Mouse (Mus musculus) left cerebral cortex, postnatal 36 days (tissue): ENCODE measurements around the gene Isy1. TPM values are rescaled to one million over a fixed set of nuclear protein-coding genes. Genes with fewer than 3 reads are reported as not detected.
"Not testable (repeated sequence)": the region's sequence is repeated elsewhere in the genome, so short reads cannot be mapped to it uniquely, and the experiment has no call there.

Experiments used
- DNase-seq, 2 experiments: peaks; one replicate each; pipeline ENCODE4 v3.0.0; 2021 to 2022; ENCODE audit warnings: low spot score in 2 of 2, mixed read lengths in 1 of 2
- intact Hi-C: fragments of 180-260 bp; cut with DNase I; formaldehyde crosslinking; loops from one replicate; pipeline ENCODE4 v1.15.1; 2025
- total RNA-seq, 2 experiments: library from RNA; stranded (reverse); gene quantifications; 2 replicates each; pipeline ENCODE4 v1.2.3; 2021

The Isy1 gene
- total RNA-seq, 2 experiments from 2014 or later = 24.3 to 39.2 TPM

GRCm38 (mm10) chr6:87786621-87787020 is 52.0 kb downstream of the Isy1 start:
- intact Hi-C loops = no loop called here

GRCm38 (mm10) chr6:87784033-87784432 is 54.6 kb downstream of the Isy1 start:
- intact Hi-C loops = no loop called here

More at GRCm38 (mm10) chr6:87786621-87787020, 52.0 kb downstream of the Isy1 start:
- no peak for DNase-seq

GRCm38 (mm10) chr6:87780546-87781301 is 57.9 kb downstream of the Isy1 start:
- intact Hi-C loops = no loop called here
- DNase-seq = no peak

More at GRCm38 (mm10) chr6:87784033-87784432, 54.6 kb downstream of the Isy1 start:
- DNase-seq = no peak

- intact Hi-C loops = no loop called here
- no peak for DNase-seq
These were observed 59.1 kb downstream of the Isy1 start for GRCm38 (mm10) chr6:87779174-87780165.

GRCm38 (mm10) chr6:87778294-87779173 is 60.1 kb downstream of the Isy1 start:
- DNase-seq = no peak
- intact Hi-C loops = no loop called here

- intact Hi-C loops = no loop called here
These were observed 60.8 kb downstream of the Isy1 start, which contains the start of gene Gp9 for GRCm38 (mm10) chr6:87777842-87778241. Gene Gp9 (plus strand): TSS chr6:87778072.

GRCm38 (mm10) chr6:87776663-87777062 is 61.9 kb downstream of the Isy1 start:
- DNase-seq = no peak
- intact Hi-C loops = no loop called here

More at GRCm38 (mm10) chr6:87777842-87778241, 60.8 kb downstream of the Isy1 start, which contains the start of gene Gp9:
- no peak for DNase-seq

GRCm38 (mm10) chr6:87775588-87776245 is 62.9 kb downstream of the Isy1 start:
- DNase-seq = no peak
- intact Hi-C loops = no loop called here

- no peak for DNase-seq
- intact Hi-C loops = no loop called here
These were observed 63.7 kb downstream of the Isy1 start for GRCm38 (mm10) chr6:87774909-87775308.

GRCm38 (mm10) chr6:87774466-87774865 is 64.1 kb downstream of the Isy1 start:
- intact Hi-C loops = no loop called here
- no peak for DNase-seq

- intact Hi-C loops = no loop called here
- no peak for DNase-seq
These were observed 68.0 kb downstream of the Isy1 start for GRCm38 (mm10) chr6:87770626-87771025.

- intact Hi-C loops = loop anchor here (5.0 kb wide), 1 partner anchor 73 kb away; the partner anchor contains the start of genes Gm45140 and Isy1
- not testable (repeated sequence) for DNase-seq
These were observed 74.3 kb downstream of the Isy1 start for GRCm38 (mm10) chr6:87764296-87764695.

Other genes with a start within 250 kb of the Isy1 start
- gene Prokr1, start 248.1 kb downstream of the Isy1 start, total RNA-seq = under 1 TPM; 0.09 to 0.17 TPM
- gene Aplf, start 166.6 kb downstream of the Isy1 start, total RNA-seq = 1 to 10 TPM; 8.2 to 8.5 TPM
- gene Efcc1, start 107.9 kb downstream of the Isy1 start, total RNA-seq = 1 to 10 TPM; 3.9 to 6.0 TPM
- 1 to 10 TPM; 1.3 to 1.9 TPM for gene Gp9, start 60.7 kb downstream of the Isy1 start, total RNA-seq
- 10 to 100 TPM; 14.1 to 18.1 TPM for gene Rab43, start 26.6 kb downstream of the Isy1 start, total RNA-seq
- gene Gm45140, start 3.0 kb downstream of the Isy1 start, total RNA-seq = 1 to 10 TPM; 1.4 to 3.0 TPM
- 100 to 1,000 TPM; 248 to 250 TPM for gene Cnbp, start 12.3 kb upstream of the Isy1 start, total RNA-seq
- 100 to 1,000 TPM; 230 to 232 TPM for gene Copg1, start 49.0 kb upstream of the Isy1 start, total RNA-seq
- 10 to 100 TPM; 21.2 to 25.7 TPM for gene Hmces, start 75.1 kb upstream of the Isy1 start, total RNA-seq
- gene H1fx, start 142.8 kb upstream of the Isy1 start, total RNA-seq = 10 to 100 TPM; 60.4 to 73.0 TPM
- gene Rab7, start 206.5 kb upstream of the Isy1 start, total RNA-seq = 100 to 1,000 TPM; 323 to 336 TPM
- gene Rpn1, start 245.7 kb upstream of the Isy1 start, total RNA-seq = 100 to 1,000 TPM; 165 to 167 TPM